Mouse (Mus musculus): ENCODE measurements around the gene Bid. TPM values are rescaled to one million over a fixed set of nuclear protein-coding genes. Genes with fewer than 3 reads are reported as not detected.
A peak's percentile ranks its signal among the peaks of the same experiment; 100 is the strongest.
"Not testable (repeated sequence)": the region's sequence is repeated elsewhere in the genome, so short reads cannot be mapped to it uniquely, and the experiment has no call there.

Bid gene
- total RNA-seq, 2 experiments from 2014 or later: 9.0 to 9.8 TPM

DNA sequence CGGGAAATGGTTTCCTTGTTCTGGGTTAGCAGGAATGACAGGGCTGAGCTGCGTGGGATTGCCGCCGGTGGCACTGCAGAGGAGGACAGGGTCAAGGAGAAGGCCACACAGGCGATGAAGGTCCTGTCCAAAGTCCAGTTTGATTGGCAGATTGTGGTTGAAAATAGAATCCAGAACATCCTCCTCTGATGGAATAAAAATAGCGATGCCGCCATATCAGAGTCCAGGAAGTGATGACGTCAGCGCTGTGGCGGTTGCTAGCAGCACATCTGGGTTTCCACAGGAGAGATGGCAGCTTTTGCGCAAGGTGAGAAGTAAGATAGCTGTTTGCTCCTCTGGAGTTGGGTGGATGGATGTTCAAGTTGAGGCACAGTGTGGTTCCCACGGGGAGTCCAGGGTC lies 15.9 kb upstream of the Bid start:
- Histone ChIP-seq H3K27ac (no peak overlapping the region), H3K4me3 (no peak overlapping the region)
- intact Hi-C loops (cut with DNase I): no loop called here
- no peak for DNase-seq (ENCODE audit: extremely low spot score in 1 of 2, low spot score in 2 of 2)
- no peak for TF ChIP-seq CTCF (IDR thresholded peaks at IDR 0.05)

DNA sequence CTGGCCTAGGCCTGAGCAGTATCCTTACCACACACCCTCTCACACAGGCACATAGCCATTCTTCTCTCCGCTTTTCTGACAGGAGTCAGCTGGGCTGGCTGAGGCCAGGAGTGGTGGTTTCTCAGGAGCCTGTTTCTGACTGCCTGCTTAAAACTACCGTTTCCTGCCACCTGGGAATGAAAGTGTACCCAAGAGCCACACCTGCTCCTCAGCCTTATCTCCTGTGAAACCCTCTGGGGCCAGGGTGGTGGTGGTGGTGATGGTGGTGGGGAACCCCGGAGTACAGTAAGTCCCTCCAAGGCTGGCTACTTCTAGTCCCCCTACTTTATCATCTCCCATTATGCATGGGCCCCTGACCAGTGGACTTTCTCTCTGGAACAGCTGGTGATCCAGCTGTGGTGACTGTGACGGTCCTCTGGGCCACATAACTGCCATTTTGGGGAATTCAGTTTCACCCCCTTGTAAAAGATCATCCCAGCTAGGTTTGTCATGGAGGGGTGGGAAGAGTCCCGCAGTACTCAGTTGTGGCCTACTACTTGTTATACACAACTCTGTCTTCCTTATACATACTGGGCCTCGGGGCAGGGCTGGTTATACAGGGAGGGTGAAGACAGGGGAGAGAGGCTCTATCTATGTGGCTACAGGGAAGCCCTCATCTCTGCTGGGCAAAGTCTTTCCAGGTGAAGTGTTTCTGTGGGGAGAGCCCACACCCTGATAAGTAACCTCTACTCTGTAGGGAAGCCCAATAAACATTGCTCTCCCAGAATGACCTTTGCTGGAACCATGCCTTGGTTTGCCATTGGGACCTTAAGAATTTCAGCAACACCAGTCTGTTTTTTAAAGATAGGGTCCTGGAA lies 14.0 kb upstream of the Bid start:
- Histone ChIP-seq H3K4me3 (no peak overlapping the region), H3K27ac (no peak overlapping the region)
- no peak for DNase-seq (ENCODE audit: extremely low spot score in 1 of 2, low spot score in 2 of 2)
- TF ChIP-seq CTCF (IDR thresholded peaks at IDR 0.05): no peak
- intact Hi-C loops (cut with DNase I): no loop called here

DNA sequence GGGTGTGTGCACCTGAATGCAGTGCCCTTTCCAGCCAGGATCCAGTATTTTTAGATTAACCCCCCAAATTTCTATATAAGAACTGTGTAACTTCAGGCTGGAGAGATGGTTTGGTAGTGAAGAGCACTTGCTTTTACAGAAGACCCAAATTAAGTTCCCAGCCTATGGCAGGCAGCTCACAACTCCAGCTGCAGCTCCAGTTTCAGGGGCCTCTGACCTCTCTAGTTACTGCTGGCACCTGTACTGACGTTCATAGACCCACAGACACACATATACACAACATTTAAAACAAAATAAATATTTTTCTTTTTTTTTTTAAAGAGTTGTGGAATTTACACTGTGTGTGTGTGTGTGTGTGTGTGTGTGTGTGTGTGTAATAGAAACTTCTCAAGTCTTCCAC lies 12.8 kb upstream of the Bid start:
- no peak overlapping the region for H3K27ac ChIP-seq
- DNase-seq (ENCODE audit: extremely low spot score in 1 of 2, low spot score in 2 of 2): no peak
- intact Hi-C loops (cut with DNase I): no loop called here
- H3K4me3 ChIP-seq: no peak overlapping the region
- TF ChIP-seq CTCF (IDR thresholded peaks at IDR 0.05): no peak

DNA sequence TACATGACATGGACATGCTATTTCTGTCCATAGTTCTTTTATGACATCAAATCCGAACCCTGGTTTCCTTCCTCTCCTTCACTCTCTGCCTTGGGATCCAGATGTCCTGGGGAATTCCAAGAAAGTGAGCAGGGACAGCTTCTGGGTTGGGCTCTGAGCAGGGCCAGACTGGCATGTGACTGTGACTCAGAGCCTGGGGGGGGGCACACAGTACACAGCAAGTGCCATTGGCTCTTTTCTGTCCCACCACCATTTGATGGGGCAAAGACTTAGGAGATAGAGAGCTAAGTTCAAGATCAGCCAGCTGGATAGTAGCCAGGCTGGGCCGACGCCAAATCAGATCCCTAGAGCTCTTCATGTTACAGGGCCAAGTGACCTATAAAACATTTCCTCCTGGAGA lies 11.1 kb upstream of the Bid start:
- DNase-seq (ENCODE audit: extremely low spot score in 1 of 2, low spot score in 2 of 2): no peak
- H3K4me3 ChIP-seq: no peak overlapping the region
- intact Hi-C loops (cut with DNase I): no loop called here
- TF ChIP-seq CTCF (IDR thresholded peaks at IDR 0.05): no peak
- no peak overlapping the region for H3K27ac ChIP-seq

DNA sequence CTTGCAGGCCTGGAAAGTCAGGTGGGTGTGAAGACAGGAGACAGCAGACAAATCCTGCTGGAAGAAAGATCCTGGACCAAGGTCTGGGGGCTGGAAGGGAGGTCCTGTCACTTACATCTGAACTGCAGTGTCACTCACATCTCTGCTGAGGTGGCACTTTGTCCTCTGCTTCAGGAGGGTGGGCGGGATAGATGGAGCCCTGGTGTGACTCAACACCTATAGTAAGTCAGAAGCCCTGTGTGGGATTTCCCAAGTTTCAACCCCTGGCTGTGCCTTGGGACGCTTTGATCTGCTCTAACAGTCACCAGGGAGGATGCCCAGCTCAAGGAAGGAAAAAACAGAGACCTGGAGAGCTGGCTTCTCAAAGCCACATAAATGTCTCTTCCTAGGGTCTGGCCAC lies 10.2 kb upstream of the Bid start:
- H3K27ac ChIP-seq: no peak overlapping the region
- intact Hi-C loops (cut with DNase I): no loop called here
- no peak for DNase-seq (ENCODE audit: extremely low spot score in 1 of 2, low spot score in 2 of 2)
- no peak for TF ChIP-seq CTCF (IDR thresholded peaks at IDR 0.05)
- H3K4me3 ChIP-seq: no peak overlapping the region

DNA sequence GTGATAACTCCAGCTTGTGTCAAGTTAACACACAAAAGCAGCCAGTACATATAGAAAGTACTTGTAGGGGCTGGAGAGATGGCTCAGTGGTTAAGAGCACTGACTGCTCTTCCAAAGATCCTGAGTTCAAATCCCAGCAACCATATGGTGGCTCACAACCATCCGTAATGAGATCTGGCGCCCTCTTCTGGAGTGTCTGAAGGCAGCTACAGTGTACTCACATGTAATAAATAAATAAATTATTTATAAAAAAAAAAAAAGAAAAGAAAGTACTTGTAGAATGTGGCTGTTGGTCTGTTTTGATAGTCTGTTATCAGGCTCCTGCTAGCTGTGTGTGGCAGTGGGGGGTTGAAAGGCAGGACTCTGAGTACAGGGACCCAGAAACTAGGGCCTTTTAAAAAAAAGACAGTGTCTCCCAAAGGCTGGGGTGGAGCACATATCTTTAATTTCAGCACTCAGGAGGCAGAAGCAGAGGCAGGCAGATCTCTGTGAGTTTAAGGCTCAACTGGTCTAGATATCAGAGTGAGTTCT lies 8.2 kb upstream of the Bid start:
- TF ChIP-seq CTCF (IDR thresholded peaks at IDR 0.05): peak; percentile 35
- DNase-seq (ENCODE audit: extremely low spot score in 1 of 2, low spot score in 2 of 2); H3K27ac ChIP-seq; intact Hi-C loops (cut with DNase I); H3K4me3 ChIP-seq: not testable (repeated sequence)

DNA sequence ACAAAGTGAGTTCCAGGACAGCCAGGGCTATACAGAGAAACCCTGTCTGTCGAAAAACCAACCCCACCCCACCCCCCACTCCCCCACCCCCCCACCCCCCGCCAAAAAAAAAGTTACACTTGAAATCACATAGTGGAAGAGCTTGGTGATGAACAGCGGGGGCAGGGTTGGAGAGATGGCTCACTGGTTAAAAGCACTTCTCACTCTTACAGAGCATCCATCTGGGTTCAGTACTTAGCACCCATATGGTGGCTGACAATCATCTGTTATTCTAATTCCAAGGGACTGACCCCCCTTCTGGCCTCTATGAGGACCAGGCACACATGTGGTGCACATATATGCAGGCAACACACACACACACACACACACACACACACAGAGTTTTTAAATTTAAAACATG lies 1.3 kb upstream of the Bid start:
- DNase-seq (ENCODE audit: extremely low spot score in 1 of 2, low spot score in 2 of 2): no peak
- intact Hi-C loops (cut with DNase I): no loop called here

DNA sequence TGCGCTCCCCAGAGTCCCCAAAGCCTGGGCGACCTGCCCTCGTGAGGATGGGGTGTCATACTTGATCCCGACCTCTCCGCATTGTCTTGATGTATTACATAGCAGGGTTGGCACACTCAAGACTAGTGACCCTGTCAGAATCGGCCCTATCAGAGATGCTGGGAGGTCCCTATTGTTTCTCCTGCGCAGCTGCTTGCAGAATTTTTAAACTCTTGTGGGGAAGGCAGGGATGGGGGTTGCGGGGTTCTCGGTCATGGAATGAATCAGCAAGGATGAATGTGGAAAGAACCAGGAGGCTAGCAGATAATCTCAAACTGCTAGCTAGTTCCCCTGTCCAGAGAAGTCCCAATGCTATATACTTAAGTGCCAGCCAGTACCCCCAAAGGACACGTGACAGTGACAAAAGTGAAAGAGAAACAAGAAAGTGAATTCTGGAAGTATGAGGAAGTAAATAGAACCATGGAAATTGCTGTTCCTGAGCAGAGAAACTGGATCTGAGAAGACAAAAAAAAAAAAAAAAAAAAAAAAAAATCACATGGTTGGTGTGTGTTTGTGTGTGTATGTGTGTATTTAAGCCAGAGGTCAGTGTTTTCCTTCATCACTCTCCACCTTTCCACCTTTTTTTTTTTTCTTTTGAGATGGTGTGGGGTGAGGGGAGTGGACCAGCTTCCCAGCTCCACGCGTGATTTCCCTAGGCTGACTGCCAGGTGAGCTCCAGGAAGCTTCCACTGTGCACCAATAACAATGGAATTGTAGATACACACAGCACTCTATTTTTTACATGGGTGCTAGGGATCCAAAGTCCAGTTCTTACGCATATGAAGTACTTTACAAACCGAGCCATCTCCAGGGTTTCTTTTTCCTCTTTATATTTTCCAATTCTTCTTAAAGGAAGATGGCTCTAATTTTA lies 574 bp upstream of the Bid start:
- Histone ChIP-seq H3K27ac (peak overlapping the region; percentile 69), H3K4me3 (peak overlapping the region; percentile 79)
- DNase-seq (ENCODE audit: extremely low spot score in 1 of 2, low spot score in 2 of 2); intact Hi-C loops (cut with DNase I): not testable (repeated sequence)

More for the DNA sequence above, 1.3 kb upstream of the Bid start:
- Histone ChIP-seq H3K4me3 (no peak overlapping the region), H3K27ac (no peak overlapping the region)
- no peak for TF ChIP-seq CTCF (IDR thresholded peaks at IDR 0.05)

DNA sequence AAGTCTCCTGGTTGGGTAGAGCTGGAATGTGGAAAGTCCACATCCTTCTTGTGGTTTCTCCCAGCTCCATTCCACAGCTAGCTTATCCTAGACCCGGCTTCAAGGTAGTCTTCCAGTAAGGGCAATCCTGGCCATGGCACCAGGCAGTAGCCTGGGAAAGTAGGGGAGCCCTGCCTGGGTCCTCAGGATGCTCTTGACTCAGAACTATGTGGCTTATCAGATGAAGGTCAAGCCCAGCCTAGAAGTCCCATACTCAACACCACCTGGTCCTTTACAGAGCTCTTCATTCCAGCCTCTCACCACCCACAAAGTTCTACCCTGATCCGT lies 1.0 kb downstream of the Bid start:
- intact Hi-C loops (cut with DNase I): no loop called here
- H3K27ac ChIP-seq: no peak overlapping the region
- no peak for DNase-seq (ENCODE audit: extremely low spot score in 1 of 2, low spot score in 2 of 2)
- peak overlapping the region; percentile 79; the same call in 1 of the 2 replicates for H3K4me3 ChIP-seq
- TF ChIP-seq CTCF (IDR thresholded peaks at IDR 0.05): no peak

DNA sequence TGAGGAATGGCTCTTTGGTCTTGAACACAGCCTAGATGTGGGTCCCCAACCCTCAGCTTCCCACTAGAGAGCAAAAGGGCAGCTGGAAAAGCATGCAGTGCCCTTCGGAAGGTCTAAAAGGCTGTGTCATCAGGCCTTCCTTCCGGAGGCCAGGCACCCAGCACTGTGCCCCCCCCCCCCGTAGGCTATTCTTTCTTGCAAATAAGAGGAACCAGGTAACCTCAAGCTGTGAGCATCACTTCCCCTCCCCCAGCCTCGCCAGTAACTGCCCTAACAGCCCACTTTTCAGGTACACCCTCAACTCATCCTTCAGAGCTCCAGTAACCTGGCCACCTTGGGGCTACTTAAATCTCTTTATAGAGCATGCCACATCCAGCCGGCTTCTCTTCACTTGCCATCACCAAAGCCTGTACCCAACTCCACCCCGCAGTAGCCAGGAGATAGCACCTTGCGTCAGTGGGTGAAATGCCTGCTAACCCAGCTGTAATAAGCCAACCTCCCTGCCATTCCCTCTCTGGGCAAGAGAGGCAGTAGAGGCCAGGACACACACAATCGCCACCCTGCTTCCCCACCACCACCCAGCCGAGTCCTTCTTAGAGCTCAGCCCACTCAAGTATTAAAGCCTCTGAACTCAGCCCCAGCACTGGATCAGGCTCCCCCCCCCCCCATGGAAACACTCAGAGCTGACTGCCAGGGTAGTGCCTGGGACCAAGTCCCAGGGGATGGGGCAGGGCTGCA lies 1.6 kb downstream of the Bid start:
- Histone ChIP-seq H3K4me3 (no peak overlapping the region), H3K27ac (no peak overlapping the region)
- TF ChIP-seq CTCF (IDR thresholded peaks at IDR 0.05): peak; percentile 46
- intact Hi-C loops (cut with DNase I): no loop called here
- no peak for DNase-seq (ENCODE audit: extremely low spot score in 1 of 2, low spot score in 2 of 2)

DNA sequence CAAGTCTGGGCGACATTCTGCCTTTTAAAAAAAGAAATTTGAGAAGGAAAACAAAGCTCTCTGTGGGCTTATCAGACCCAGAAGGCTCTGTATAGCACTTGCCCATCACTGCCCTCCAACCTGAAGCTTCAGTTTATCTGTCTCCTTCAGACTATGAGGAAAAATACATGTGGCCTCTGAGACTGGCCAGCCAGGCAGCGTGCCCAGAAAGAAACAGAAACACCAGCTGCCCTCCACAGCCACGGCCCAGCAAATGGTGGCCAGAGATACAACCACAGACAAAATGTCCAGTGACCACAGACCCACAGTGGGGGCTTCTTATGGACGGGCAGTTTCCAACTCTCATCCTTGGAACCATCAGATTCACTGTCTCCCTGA lies 2.1 kb downstream of the Bid start:
- H3K4me3 ChIP-seq: no peak overlapping the region
- intact Hi-C loops (cut with DNase I): no loop called here
- no peak for DNase-seq (ENCODE audit: extremely low spot score in 1 of 2, low spot score in 2 of 2)
- TF ChIP-seq CTCF (IDR thresholded peaks at IDR 0.05): no peak
- H3K27ac ChIP-seq: no peak overlapping the region

DNA sequence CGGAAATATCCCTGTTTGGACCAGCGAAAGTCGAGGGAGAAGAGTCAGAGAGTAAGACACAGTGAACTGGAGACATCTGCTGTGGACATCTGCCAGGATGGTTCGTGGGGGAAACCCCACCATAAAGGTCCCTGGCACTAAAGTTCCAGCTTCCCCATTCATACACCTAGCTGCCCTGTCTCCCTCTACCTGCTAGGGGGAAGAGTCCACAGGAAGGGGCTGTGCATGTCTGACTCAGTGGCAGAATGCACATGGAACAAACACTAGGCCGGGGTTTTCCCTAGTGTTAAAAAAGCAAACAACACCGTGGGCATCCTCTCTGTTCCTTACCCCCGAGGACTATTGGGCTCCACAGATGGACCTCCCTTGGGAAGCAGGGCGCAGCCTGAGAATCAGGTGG lies 2.9 kb downstream of the Bid start:
- TF ChIP-seq CTCF (IDR thresholded peaks at IDR 0.05): no peak
- intact Hi-C loops (cut with DNase I): no loop called here
- H3K4me3 ChIP-seq: no peak overlapping the region
- DNase-seq (ENCODE audit: extremely low spot score in 1 of 2, low spot score in 2 of 2): no peak
- H3K27ac ChIP-seq: no peak overlapping the region
